Mouse (Mus musculus) lung, embryonic 14.5 days (tissue): ENCODE results near the gene Atg10. TPM values are rescaled to one million over a fixed set of nuclear protein-coding genes. Genes with fewer than 3 reads are reported as not detected.

ENCODE experiments used
- ATAC-seq: fragments of 200-750 bp; cut with Nextera tagmentation; 2 replicates; pipeline ENCODE4 v1.8.0; 2017; ENCODE audit warnings: mild to moderate bottlenecking, moderate TSS enrichment, moderate library complexity; ENCODE audit not compliant: insufficient read depth
- DNase-seq: peaks from one replicate; pipeline ENCODE4 v3.0.0-alpha.2; 2015
- H3K27ac ChIP-seq: fragments of 300-500 bp; sonication (generic); 2 replicates; pipeline ENCODE4 v1.5.1; 2014; ENCODE audit warnings: low read depth, mild to moderate bottlenecking, moderate library complexity
- H3K27me3 ChIP-seq: fragments of 300-500 bp; sonication (generic); 2 replicates; pipeline ENCODE4 v1.6.1; 2014; ENCODE audit warnings: low read length, control low read depth; ENCODE audit not compliant: insufficient read depth
- H3K36me3 ChIP-seq: fragments of 300-500 bp; sonication (generic); 2 replicates; pipeline ENCODE4 v1.6.1; 2014; ENCODE audit warnings: control low read depth; ENCODE audit not compliant: insufficient read depth
- H3K4me1 ChIP-seq: fragments of 300-500 bp; sonication (generic); 2 replicates; pipeline ENCODE4 v1.6.1; 2014; ENCODE audit warnings: antibody characterized with exemption, control low read depth; ENCODE audit not compliant: insufficient read depth
- H3K4me2 ChIP-seq: fragments of 300-500 bp; sonication (generic); 2 replicates; pipeline ENCODE4 v1.6.1; 2014; ENCODE audit warnings: mild to moderate bottlenecking
- H3K4me3 ChIP-seq: fragments of 300-500 bp; sonication (generic); 2 replicates; pipeline ENCODE4 v1.5.1; 2014; ENCODE audit warnings: low read depth, low read length
- H3K9ac ChIP-seq: fragments of 300-500 bp; sonication (generic); 2 replicates; pipeline ENCODE4 v1.6.1; 2014
- H3K9me3 ChIP-seq: fragments of 300-500 bp; sonication (generic); 2 replicates; pipeline ENCODE4 v1.6.1; 2016; ENCODE audit warnings: low read depth, low read length, control low read depth
- CTCF ChIP-seq: IDR thresholded peaks from 2 replicates; pipeline ENCODE4 v1.5.1; 2016; ENCODE audit warnings: antibody characterized with exemption, low read depth
- WGBS: fragments of 180-500 bp; shearing (Covaris S2); extraction: QIAGEN DNeasy Blood & Tissue Kit; methylation state at CpG from one replicate; pipeline ENCODE4 v1.1.7; 2014; 5-methylcytosine and 5-hydroxymethylcytosine counted together
- polyA plus RNA-seq: library from polyadenylated mRNA; unstranded; fragments of >200 nt; fragmentation: Nextera tagmentation; extraction: Ambion mirVana; gene quantifications from 2 replicates; pipeline ENCODE4 v1.2.1, GENCODE M21; 2014

Atg10 gene
- polyA plus RNA-seq, 1 experiment from 2014 or later = 13.4 TPM

DNA sequence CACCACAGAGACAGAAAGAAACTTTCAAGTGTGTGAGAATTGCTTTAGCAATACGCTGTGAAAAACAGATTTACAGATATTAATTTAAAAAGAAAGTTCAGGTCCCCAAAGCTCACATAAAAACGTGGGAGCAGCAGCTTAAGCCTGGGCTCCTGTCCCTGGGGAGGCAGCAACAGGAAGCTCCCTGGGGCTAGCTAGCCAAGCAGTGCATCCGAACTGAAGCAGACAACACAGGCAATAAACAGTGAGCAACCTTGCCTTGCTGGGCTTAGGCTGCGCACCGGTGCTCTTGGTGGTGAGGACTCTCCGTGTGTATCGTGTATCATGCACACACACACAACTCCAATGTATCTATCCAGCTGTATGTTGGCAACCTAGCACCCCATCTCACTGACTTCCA is 21.2 kb downstream of the Atg10 start:
- Histone ChIP-seq H3K27ac (no peak overlapping the region), H3K9me3 (no peaks in the 10 kb centered on the region), H3K4me2 (no peak overlapping the region), H3K9ac (no peak overlapping the region), H3K36me3 (no peaks in the 10 kb centered on the region), H3K4me1 (no peaks in the 10 kb centered on the region), H3K27me3 (no peaks in the 10 kb centered on the region), H3K4me3 (no peak overlapping the region)
- 73% methylated on average over 7 of the region's 7 CpGs for WGBS
- ATAC-seq = no peak
- DNase-seq = no peak
- TF ChIP-seq CTCF = no peak

DNA sequence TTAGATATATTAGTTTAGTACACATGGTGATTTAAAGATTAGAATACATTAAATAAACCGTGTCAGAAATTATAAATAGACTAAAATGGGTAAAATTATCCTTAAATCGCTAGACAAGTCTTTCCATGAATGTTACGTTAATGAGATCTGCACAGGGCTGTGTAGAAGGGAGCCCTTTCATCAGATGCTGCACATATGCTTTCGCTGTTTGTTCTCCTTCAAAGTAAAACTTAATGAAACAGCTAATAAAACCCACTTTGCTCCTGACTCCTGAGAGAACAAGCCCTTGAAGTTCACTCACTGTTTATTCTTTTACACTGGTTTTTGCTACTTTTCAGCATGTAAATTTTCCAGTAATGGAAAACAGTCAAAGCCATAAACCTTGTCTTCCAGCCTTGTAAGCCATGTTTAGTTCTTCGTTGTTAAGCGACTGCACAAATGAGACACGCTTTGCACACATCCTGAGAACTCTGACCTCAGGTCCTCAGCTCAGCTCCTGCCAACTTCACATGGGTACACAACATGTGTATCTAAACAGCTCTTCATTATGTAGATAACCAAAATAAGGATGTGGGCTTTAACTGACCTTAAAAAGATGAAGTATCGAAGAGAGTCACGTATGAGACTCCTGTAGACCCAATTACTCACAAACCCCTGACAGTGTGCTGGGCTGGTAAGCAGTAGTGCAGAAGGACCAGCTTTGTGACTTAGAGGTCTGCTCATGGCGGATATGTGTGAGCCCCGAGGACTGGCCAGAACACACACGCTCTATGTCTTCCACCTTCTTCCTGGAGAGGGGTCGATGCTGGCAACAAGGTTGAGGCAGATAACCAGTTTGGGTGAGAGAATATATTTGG is 36.2 kb downstream of the Atg10 start:
- Histone ChIP-seq H3K9ac (no peak overlapping the region), H3K4me1 (no peaks in the 10 kb centered on the region), H3K4me2 (no peak overlapping the region), H3K27me3 (no peaks in the 10 kb centered on the region), H3K36me3 (no peaks in the 10 kb centered on the region), H3K9me3 (no peaks in the 10 kb centered on the region), H3K4me3 (no peak overlapping the region), H3K27ac (no peak overlapping the region)
- ATAC-seq (no peak), DNase-seq (no peak)
- TF ChIP-seq CTCF = no peak
- 72% methylated on average over 13 of the region's 13 CpGs for WGBS

DNA sequence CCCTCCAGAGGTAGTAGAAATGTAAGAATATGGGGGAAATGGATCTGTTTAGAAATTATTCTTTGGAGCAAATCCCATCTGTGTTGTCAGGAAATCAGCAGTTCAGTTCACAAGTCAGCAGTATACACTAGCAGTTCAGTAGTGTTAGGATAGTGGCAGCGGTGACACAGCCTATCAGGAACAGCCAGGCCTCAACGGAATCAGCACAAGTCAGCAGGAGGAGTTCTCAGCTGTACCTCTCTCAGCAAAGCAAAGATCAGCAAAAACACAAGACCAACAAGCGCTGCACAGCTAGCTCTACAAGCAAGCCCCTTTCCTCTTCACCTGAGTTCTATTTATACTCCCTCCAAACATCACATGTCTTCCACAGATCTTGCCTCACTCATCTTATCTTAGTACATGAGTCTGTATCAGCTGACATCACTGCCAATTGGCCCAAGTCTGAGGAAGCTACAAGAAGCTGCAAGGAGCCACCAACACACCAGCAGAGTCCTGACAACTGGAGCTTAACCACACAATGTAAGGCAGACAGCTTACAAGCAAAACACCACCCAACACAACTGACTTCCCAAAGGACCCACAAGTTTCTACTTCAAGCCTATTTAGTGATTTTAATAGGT is 38.4 kb downstream of the Atg10 start:
- no peaks in the 10 kb centered on the region for H3K27me3 ChIP-seq
- DNase-seq = no peak
- no peaks in the 10 kb centered on the region for H3K4me1 ChIP-seq
- no peak overlapping the region for H3K9ac ChIP-seq
- H3K36me3 ChIP-seq = no peaks in the 10 kb centered on the region
- TF ChIP-seq CTCF = no peak
- H3K4me3 ChIP-seq = no peak overlapping the region
- no peaks in the 10 kb centered on the region for H3K9me3 ChIP-seq
- no peak for ATAC-seq
- WGBS = 71% methylated on average over 3 of the region's 3 CpGs
- no peak overlapping the region for H3K4me2 ChIP-seq
- no peak overlapping the region for H3K27ac ChIP-seq

DNA sequence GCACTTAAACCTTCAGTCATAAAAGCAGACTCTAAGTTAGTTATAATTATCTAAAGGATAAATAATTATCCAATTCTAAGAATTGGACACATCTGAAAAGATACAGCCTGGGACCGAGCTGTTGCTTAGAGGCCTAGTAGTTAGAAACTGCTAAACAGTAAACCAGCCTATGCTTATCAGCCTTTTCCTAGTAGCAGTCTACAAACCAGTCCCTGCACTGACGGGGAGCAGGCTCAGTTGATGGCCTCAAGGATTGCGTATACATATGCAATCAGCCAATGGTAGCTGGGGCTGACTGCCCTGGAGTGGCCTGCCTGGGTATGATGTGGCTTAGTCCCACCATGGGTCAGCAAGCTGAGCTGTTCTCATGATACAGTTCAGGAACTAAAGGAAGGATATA is 39.5 kb downstream of the Atg10 start:
- no peak for DNase-seq
- Histone ChIP-seq H3K27ac (no peak overlapping the region), H3K4me1 (no peaks in the 10 kb centered on the region), H3K27me3 (no peaks in the 10 kb centered on the region), H3K4me3 (no peak overlapping the region), H3K36me3 (no peaks in the 10 kb centered on the region), H3K9ac (no peak overlapping the region), H3K4me2 (no peak overlapping the region), H3K9me3 (no peaks in the 10 kb centered on the region)
- WGBS = 67% methylated on average over 3 of the region's 3 CpGs
- no peak for ATAC-seq
- TF ChIP-seq CTCF = no peak

DNA sequence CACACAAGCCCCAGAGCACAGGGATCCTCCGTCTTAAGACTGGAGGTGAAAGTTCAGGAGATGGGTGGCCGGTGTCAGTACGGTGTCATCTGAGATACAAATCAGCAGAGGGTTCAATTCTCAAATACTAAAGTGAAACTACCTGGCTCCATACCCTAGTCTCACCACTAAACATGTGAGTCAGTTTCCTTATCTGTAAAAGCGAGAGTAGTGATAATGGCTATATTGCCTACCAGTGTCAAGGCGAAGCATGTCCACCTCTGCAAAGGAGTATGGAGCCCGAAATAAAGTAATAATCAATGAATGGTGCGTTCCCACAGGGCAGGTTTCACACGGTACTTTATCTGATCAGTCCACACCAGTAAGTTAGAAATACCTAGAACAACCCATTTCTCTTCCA is 43.4 kb downstream of the Atg10 start:
- Histone ChIP-seq H3K27me3 (no peaks in the 10 kb centered on the region), H3K4me1 (no peaks in the 10 kb centered on the region), H3K4me2 (no peak overlapping the region), H3K9me3 (no peaks in the 10 kb centered on the region), H3K27ac (no peak overlapping the region), H3K4me3 (no peak overlapping the region), H3K9ac (no peak overlapping the region), H3K36me3 (no peaks in the 10 kb centered on the region)
- DNase-seq (no peak), ATAC-seq (no peak)
- 88% methylated on average over 8 of the region's 8 CpGs for WGBS
- no peak for TF ChIP-seq CTCF

DNA sequence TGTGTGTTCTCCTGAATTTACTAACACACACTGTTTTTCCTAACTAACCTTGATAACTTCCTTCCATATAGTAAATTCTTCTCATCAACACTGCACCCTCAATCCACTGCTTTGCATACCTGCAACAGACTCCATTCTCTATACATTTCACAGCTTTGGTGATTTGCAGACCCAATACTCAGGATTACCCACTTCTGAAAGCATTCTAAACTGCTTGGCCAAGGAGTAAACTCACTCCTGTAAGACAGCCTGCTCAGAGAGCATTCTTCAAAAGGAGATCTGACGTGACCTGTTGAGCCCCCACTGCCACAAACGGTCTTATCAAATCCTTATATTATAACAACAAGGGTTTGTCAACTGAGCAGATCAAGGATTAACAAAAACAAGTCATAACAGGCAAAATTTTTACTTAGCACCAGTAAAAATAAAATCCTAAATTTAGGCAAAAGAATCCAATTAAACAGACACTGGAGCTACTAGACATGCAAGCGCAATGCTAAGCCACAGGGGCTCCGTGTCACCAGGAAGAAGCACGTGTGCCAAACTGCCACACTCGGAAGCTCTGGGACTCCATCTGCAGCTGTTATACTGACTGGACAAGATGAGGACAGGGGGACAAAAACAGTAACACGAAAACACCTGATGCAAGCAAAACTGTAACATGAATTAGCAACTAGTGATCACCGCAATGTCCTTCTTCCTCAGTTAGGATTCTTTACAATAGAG is 44.4 kb downstream of the Atg10 start:
- H3K9ac ChIP-seq = no peak overlapping the region; the same call in 1 of the 2 replicates
- no peak overlapping the region for H3K4me3 ChIP-seq
- WGBS = 68% methylated on average over 8 of the region's 8 CpGs
- H3K27ac ChIP-seq = no peak overlapping the region
- H3K36me3 ChIP-seq = no peaks in the 10 kb centered on the region
- no peaks in the 10 kb centered on the region for H3K9me3 ChIP-seq
- H3K27me3 ChIP-seq = no peaks in the 10 kb centered on the region
- no peak for DNase-seq
- no peak for TF ChIP-seq CTCF
- no peaks in the 10 kb centered on the region for H3K4me1 ChIP-seq
- ATAC-seq = no peak
- no peak overlapping the region for H3K4me2 ChIP-seq

DNA sequence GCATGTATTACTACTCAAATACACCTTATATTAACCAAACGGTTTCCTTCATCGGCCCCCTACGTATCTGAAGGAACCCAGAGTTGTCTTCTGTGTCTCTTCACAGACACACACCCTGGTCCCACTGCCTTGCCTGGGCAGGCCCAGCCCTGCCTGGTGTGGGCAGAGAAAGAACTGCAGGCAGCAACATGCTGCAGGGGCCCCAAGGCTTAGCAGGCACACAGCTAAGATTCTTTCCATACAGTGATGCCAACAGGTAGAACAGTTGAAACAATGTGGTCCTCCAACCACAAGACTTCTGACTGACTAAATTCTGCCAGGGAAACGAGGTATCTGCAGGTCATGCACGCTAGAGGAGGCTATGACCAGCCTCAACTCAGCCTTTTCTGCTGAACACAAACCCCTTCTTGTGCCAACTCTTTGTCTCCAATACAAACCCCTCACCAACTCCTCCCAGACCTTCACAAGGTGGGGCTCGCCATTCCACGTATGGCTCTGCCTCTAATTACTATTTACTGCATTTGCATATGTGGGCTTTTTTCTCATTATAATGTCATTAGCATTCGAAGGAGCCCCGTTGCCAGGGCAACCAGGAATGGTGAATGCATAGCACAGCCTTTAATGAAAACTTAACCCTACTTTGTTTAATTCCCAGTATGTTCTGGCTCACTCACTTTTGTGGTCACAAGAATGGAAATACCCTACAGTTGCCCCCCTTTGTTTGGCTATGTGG is 45.2 kb downstream of the Atg10 start:
- Histone ChIP-seq H3K4me1 (no peaks in the 10 kb centered on the region), H3K27me3 (no peaks in the 10 kb centered on the region), H3K9me3 (no peaks in the 10 kb centered on the region), H3K9ac (no peak overlapping the region), H3K27ac (no peak overlapping the region), H3K4me3 (no peak overlapping the region), H3K4me2 (no peak overlapping the region), H3K36me3 (no peaks in the 10 kb centered on the region)
- 63% methylated on average over 9 of the region's 9 CpGs for WGBS
- no peak; the same call in 1 of the 2 replicates for ATAC-seq
- no peak for TF ChIP-seq CTCF
- no peak for DNase-seq
